Mouse (Mus musculus): Measurements from ENCODE around the gene St5.

GRCm38 (mm10) chr7:109533129-109533528 is 170.3 kb downstream of the St5 start:
- TF ChIP-seq CTCF (conservative IDR thresholded peaks at IDR 0.05; ENCODE audit: insufficient read depth, insufficient read length, low read depth, low read length) (no peak), POLR2A (IDR thresholded peaks at IDR 0.05; ENCODE audit: low read depth, low read length) (no peak)

Data from kidney, adult 2 months (tissue).